Mouse (Mus musculus) common myeloid progenitor, adult 5-6 weeks (primary cell): Measurements from ENCODE around the gene Lhfpl2. TPM values are rescaled to one million over a fixed set of nuclear protein-coding genes. Genes with fewer than 3 reads are reported as not detected.

Experiments used
- ATAC-seq: replicated peaks from 2 replicates; pipeline ENCODE4 v1.8.0; 2016; ENCODE audit warnings: low read depth, mild to moderate bottlenecking, moderate TSS enrichment, inconsistent platforms; ENCODE audit not compliant: poor library complexity, severe bottlenecking
- total RNA-seq: library from RNA; stranded (forward); fragments of 200-1000, 187-1606 nt; gene quantifications from 2 replicates; pipeline ENCODE4 v1.2.3, GENCODE M21; 2017

Lhfpl2 gene
- total RNA-seq, 1 experiment from 2014 or later: 17.6 TPM

DNA sequence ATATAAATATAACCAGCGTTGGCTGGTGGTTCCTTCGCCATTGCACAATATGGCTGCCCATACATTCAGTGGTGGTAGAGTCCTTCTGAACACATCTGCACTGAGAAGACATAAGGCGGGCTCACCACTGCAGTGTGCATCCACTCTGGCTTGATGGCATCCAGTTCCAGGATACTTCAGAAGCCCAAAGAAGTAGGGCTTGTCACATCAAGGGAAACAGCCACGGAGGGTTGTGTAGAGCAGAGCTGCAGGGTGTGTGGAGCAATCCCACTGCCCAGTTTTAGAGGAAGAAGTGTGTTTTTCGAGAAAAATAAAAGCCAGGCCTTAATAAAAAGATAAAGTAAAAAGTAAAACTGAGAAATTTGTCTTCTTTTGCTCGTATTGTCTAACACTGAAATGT is 141.0 kb downstream of the Lhfpl2 start:
- ATAC-seq: no peak

DNA sequence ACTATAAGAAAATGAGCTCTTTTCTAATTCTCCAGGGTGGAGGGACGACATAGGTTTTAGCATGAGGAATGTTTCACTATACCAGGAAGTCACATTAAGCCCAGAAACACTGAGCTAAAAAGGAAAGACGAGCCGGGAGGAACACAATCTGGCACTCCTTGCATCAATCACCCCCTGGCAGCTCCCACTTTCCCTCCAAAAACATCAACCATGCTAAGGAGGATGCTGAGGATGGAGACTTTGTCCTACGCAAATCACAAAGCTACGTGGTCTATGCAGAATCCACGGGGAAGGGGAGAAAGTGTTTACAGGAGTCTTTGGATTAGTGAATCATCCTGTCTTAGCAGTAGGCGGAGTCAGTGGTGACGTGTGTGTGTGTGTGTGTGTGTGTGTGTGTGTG is 142.2 kb downstream of the Lhfpl2 start:
- no peak for ATAC-seq

DNA sequence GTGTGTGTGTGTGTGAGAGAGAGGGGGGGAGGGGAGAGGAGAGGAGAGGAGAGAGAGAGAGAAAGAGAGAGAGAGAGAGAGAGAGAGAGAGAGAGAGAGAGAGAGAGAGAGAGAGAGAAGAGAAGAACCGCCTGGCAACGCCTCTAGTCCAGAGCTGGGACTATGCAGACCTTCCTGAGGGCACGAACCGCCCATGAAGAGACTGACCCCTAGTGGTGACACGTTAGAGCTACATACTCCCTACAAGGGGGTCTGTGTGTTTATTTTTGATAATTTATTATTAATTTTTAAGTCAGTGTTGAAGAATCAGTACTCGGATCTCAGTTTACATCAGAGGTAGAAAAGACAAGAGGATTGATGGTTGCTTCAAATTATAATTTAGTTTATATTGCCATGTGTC is 147.6 kb downstream of the Lhfpl2 start:
- peak; percentile 99 for ATAC-seq

GRCm38 (mm10) chr13:94207973-94208372 is 150.4 kb downstream of the Lhfpl2 start:
- ATAC-seq: no peak

DNA sequence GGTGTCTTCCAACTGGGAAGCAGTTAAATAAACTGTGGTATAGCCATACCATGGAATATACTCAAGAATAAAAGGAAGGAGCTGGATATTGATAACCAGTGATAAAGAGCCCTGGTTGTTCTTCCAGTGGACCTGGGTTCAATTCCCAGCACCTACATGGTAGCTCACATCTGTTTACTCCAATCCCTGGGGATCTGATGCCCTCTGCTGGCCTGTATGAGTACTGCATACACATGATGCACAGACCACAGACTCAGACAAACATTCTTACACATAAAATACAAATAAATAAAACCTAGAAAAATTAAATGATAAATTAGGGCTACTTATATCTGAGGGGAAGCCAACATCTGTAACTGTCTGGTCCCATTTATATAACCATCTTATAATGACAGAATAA is 151.3 kb downstream of the Lhfpl2 start:
- no peak for ATAC-seq

DNA sequence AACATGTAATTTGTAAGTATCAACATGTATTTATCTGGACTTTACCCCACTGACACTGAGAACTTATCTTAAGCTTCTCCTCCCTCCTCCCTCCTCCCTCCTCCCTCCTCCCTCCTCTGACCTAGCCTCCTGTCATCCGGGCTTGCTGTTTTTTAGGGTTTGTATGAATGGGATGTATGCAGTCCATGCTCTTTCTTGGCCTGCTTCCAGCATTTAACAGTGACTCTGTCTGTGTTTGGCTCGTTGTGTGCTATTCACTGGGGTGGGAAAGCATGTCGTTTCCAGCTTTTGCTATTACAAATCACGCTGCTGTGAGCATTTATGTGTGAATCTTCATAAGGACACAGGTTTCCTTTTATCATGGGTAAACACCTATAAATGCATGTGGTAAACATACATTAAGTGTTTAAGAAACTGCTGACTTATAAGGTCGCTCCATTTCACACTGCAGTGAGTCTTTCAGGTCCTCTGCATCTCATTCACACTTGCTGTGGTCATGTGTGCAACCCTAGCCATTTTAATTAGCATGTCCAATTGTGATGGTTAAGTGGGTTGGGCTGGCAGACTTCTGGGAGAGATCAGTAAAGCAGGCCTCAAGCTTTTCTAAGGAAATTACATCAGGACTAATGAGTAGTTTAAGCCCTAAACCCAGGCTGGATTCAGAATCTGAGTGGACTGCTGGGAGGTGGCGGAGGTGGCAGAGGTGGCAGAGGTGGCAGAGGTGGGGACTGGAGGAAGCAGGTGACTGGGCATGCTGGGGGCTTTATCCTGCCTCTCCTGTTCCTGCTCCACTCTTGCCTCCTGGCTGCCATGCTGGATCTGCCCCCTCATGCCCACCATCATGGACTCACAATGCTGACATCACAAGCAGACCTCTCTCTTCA is 153.9 kb downstream of the Lhfpl2 start:
- ATAC-seq: no peak

- no peak for ATAC-seq
These were observed 154.6 kb downstream of the Lhfpl2 start for GRCm38 (mm10) chr13:94212179-94212578.

GRCm38 (mm10) chr13:94212716-94213115 is 155.1 kb downstream of the Lhfpl2 start:
- no peak for ATAC-seq

DNA sequence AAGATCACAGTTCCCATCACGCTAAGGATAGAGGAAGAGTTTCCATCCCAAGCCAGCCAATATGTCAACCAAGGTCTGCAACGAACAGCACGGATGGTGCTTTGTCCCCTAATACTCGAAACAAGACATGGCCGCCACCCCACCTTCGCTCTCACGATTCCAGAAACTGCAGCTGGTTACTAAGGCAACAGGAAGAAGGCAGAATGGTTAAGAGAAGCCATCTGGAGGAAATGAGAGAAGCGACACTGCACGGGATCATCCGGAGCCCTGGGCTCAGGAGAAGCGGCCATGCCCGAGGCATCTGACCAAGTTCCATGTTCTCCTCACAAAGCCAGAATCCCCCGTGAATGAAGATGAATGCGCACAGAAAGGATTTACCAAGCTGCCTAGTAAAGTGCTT is 166.0 kb downstream of the Lhfpl2 start:
- no peak for ATAC-seq

GRCm38 (mm10) chr13:94224717-94225705 is 167.4 kb downstream of the Lhfpl2 start:
- no peak for ATAC-seq

GRCm38 (mm10) chr13:94231871-94232270 is 174.3 kb downstream of the Lhfpl2 start:
- ATAC-seq: no peak

GRCm38 (mm10) chr13:94239488-94239887 is 181.9 kb downstream of the Lhfpl2 start:
- ATAC-seq: no peak

DNA sequence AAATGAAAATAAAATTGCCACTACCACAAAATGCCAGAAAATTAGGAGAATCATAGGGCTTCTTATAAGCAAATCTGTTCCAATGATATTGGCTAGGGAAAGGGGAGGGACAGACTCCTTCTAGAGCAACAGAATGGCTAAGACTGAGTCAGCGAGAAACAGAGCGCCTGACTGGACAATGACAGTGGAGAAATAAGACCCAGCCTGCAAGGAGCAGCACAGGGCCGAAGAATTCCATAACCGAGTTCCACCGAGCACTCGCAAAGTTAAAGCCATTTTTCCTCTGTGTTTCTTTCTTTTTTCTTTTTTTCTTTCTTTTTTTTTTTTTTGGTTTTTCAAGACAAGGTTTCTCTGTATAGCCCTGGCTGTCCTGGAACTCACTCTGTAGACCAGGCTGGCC is 182.5 kb downstream of the Lhfpl2 start:
- ATAC-seq: no peak

- ATAC-seq: peak; percentile 66; the same call in 1 of the 2 replicates
These were observed 183.3 kb downstream of the Lhfpl2 start for GRCm38 (mm10) chr13:94240873-94241272.

DNA sequence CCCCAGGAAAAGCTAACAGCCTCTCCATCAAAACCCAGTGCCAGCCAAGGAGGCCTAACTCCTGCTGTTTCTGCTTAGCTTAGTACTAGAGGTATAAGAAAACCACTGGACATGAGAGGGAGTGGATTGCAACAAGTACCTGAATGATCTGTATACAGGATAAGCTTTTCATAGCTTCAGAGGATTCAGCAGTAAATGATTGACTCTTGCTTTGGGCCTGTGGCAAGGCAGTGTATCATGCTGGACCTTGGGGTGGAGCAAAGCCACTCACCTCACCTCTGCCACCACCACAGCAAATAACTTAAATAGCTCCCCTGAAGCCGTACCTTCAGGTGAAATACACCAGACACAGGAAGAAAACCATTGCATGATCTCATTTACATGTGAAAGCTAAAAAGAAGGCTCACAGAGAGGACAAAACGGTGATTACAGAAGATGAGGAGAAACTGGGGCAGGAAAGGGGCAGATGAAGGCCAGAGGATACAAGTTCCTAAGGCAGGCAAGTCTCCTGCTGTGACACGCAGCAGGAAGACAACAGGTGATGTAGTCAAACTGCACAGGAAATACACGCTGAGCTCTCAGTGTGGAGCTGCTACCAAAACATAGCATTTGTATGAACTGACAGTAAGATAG is 184.4 kb downstream of the Lhfpl2 start:
- no peak for ATAC-seq

GRCm38 (mm10) chr13:94242897-94243296 is 185.3 kb downstream of the Lhfpl2 start:
- no peak for ATAC-seq
